Mouse (Mus musculus) liver, embryonic 16.5 days (tissue): ENCODE data around the gene Xxylt1. TPM values are rescaled to one million over a fixed set of nuclear protein-coding genes. Genes with fewer than 3 reads are reported as not detected.
A peak's percentile ranks its signal among the peaks of the same experiment; 100 is the strongest.

ENCODE experiments used
- ATAC-seq: fragments of 200-750 bp; cut with Nextera tagmentation; 2 replicates; pipeline ENCODE4 v1.8.0; 2017; ENCODE audit warnings: low read depth, mild to moderate bottlenecking, moderate number of reproducible peaks, moderate library complexity
- H3K27ac ChIP-seq: fragments of 300-500 bp; sonication (generic); 2 replicates; pipeline ENCODE4 v1.5.1; 2014; ENCODE audit warnings: mild to moderate bottlenecking, low read length
- H3K27me3 ChIP-seq: fragments of 300-500 bp; sonication (generic); 2 replicates; pipeline ENCODE4 v1.6.1; 2014; ENCODE audit warnings: low read depth, low read length, mixed read lengths; ENCODE audit not compliant: control insufficient read depth, insufficient read depth
- H3K36me3 ChIP-seq: fragments of 300-500 bp; sonication (generic); 2 replicates; pipeline ENCODE4 v1.6.1; 2014; ENCODE audit warnings: mild to moderate bottlenecking; ENCODE audit not compliant: control insufficient read depth, insufficient read depth
- H3K4me1 ChIP-seq: fragments of 300-500 bp; sonication (generic); 2 replicates; pipeline ENCODE4 v1.6.1; 2014; ENCODE audit warnings: low read depth, low read length, mixed read lengths; ENCODE audit not compliant: control insufficient read depth
- H3K4me2 ChIP-seq: fragments of 300-500 bp; sonication (generic); 2 replicates; pipeline ENCODE4 v1.6.1; 2014; ENCODE audit warnings: low read depth, low read length, mixed read lengths
- H3K4me3 ChIP-seq: fragments of 300-500 bp; sonication (generic); 2 replicates; pipeline ENCODE4 v1.5.1; 2014; ENCODE audit warnings: low read depth, mild to moderate bottlenecking, low read length
- H3K9ac ChIP-seq: fragments of 300-500 bp; sonication (generic); 2 replicates; pipeline ENCODE4 v1.6.1; 2014; ENCODE audit warnings: low read depth, low read length
- H3K9me3 ChIP-seq: fragments of 300-500 bp; sonication (generic); replicated peaks from 2 replicates; pipeline ENCODE4 v1.6.1; 2016; ENCODE audit warnings: low read length; ENCODE audit not compliant: control insufficient read depth
- WGBS: fragments of 180-500 bp; shearing (Covaris S2); extraction: QIAGEN DNeasy Blood & Tissue Kit; methylation state at CpG from one replicate; pipeline ENCODE4 v1.1.7; 2014; ENCODE audit not compliant: insufficient replicate concordance; 5-methylcytosine and 5-hydroxymethylcytosine counted together
- polyA plus RNA-seq: library from polyadenylated mRNA; unstranded; fragments of >200 nt; fragmentation: Nextera tagmentation; extraction: Ambion mirVana; gene quantifications from 2 replicates; pipeline ENCODE4 v1.2.1, GENCODE M21; 2015

Xxylt1 gene
- polyA plus RNA-seq, 1 experiment from 2014 or later: 1.2 TPM

- 50% methylated on average over 18 of the region's 18 CpGs for WGBS
- H3K27ac ChIP-seq: peak overlapping the region; percentile 89
- no peaks in the 10 kb centered on the region for H3K27me3 ChIP-seq
- peaks cover 38% of the 10 kb centered on the region for H3K4me1 ChIP-seq
- H3K4me3 ChIP-seq: no peak overlapping the region
- H3K9me3 ChIP-seq: no peaks in the 10 kb centered on the region
- peak; percentile 85 for ATAC-seq
- H3K4me2 ChIP-seq: peak overlapping the region; percentile 42
- peak overlapping the region; percentile 31; the same call in 1 of the 2 replicates for H3K9ac ChIP-seq
- no peaks in the 10 kb centered on the region for H3K36me3 ChIP-seq
These were observed 111.8 kb downstream of the Xxylt1 start for GRCm38 (mm10) chr16:30969266-30970064.

- H3K36me3 ChIP-seq: no peaks in the 10 kb centered on the region
- H3K27me3 ChIP-seq: no peaks in the 10 kb centered on the region
- H3K27ac ChIP-seq: peak overlapping the region; percentile 89
- WGBS: 43% methylated on average over 7 of the region's 7 CpGs
- H3K4me3 ChIP-seq: no peak overlapping the region
- no peaks in the 10 kb centered on the region for H3K9me3 ChIP-seq
- peaks cover 36% of the 10 kb centered on the region for H3K4me1 ChIP-seq
- H3K4me2 ChIP-seq: peak overlapping the region; percentile 31; the same call in 1 of the 2 replicates
- peak overlapping the region; percentile 31 for H3K9ac ChIP-seq
- no peak for ATAC-seq
These were observed 112.7 kb downstream of the Xxylt1 start for GRCm38 (mm10) chr16:30968402-30969151.

GRCm38 (mm10) chr16:30966684-30967083 is 114.5 kb downstream of the Xxylt1 start:
- H3K4me1 ChIP-seq: peaks cover 23% of the 10 kb centered on the region
- 52% methylated on average over 5 of the region's 5 CpGs for WGBS
- no peak for ATAC-seq
- H3K9ac ChIP-seq: no peak overlapping the region
- H3K4me2 ChIP-seq: no peak overlapping the region
- H3K27me3 ChIP-seq: no peaks in the 10 kb centered on the region
- no peak overlapping the region for H3K4me3 ChIP-seq
- no peak overlapping the region for H3K27ac ChIP-seq
- no peaks in the 10 kb centered on the region for H3K36me3 ChIP-seq
- no peaks in the 10 kb centered on the region for H3K9me3 ChIP-seq

- peak; percentile 35 for ATAC-seq
- Histone ChIP-seq H3K27me3 (no peaks in the 10 kb centered on the region), H3K27ac (peak overlapping the region; percentile 50), H3K9me3 (no peaks in the 10 kb centered on the region), H3K4me3 (no peak overlapping the region), H3K4me2 (no peak overlapping the region), H3K9ac (no peak overlapping the region), H3K4me1 (peaks cover 29% of the 10 kb centered on the region), H3K36me3 (no peaks in the 10 kb centered on the region)
- 59% methylated on average over 7 of the region's 7 CpGs for WGBS
These were observed 116.3 kb downstream of the Xxylt1 start for GRCm38 (mm10) chr16:30964891-30965290.

- Histone ChIP-seq H3K27me3 (no peaks in the 10 kb centered on the region), H3K36me3 (no peaks in the 10 kb centered on the region), H3K4me2 (no peak overlapping the region), H3K4me1 (peaks cover 29% of the 10 kb centered on the region), H3K4me3 (no peak overlapping the region), H3K9me3 (no peaks in the 10 kb centered on the region), H3K9ac (no peak overlapping the region), H3K27ac (no peak overlapping the region)
- 80% methylated on average over 6 of the region's 6 CpGs for WGBS
- ATAC-seq: no peak
These were observed 116.8 kb downstream of the Xxylt1 start for GRCm38 (mm10) chr16:30964411-30964810.

- Histone ChIP-seq H3K4me2 (no peak overlapping the region), H3K27ac (no peak overlapping the region), H3K4me3 (no peak overlapping the region), H3K36me3 (no peaks in the 10 kb centered on the region), H3K9me3 (no peaks in the 10 kb centered on the region), H3K9ac (no peak overlapping the region), H3K4me1 (peaks cover 14% of the 10 kb centered on the region), H3K27me3 (no peaks in the 10 kb centered on the region)
- 62% methylated on average over 8 of the region's 8 CpGs for WGBS
- no peak for ATAC-seq
These were observed 118.7 kb downstream of the Xxylt1 start for GRCm38 (mm10) chr16:30962515-30962914.

- no peak for ATAC-seq
- Histone ChIP-seq H3K4me3 (no peak overlapping the region), H3K9me3 (no peaks in the 10 kb centered on the region), H3K9ac (no peak overlapping the region), H3K27me3 (no peaks in the 10 kb centered on the region), H3K36me3 (no peaks in the 10 kb centered on the region), H3K4me2 (no peak overlapping the region), H3K4me1 (peaks cover 14% of the 10 kb centered on the region), H3K27ac (no peak overlapping the region)
- 83% methylated on average over 8 of the region's 8 CpGs for WGBS
These were observed 120.1 kb downstream of the Xxylt1 start for GRCm38 (mm10) chr16:30961176-30961575.

GRCm38 (mm10) chr16:30960266-30960665 is 121.0 kb downstream of the Xxylt1 start:
- no peak overlapping the region; the same call in 1 of the 2 replicates for H3K27ac ChIP-seq
- H3K9me3 ChIP-seq: no peaks in the 10 kb centered on the region
- peaks cover 14% of the 10 kb centered on the region for H3K4me1 ChIP-seq
- H3K4me3 ChIP-seq: no peak overlapping the region
- no peaks in the 10 kb centered on the region for H3K27me3 ChIP-seq
- ATAC-seq: no peak
- 76% methylated on average over 4 of the region's 4 CpGs for WGBS
- no peak overlapping the region for H3K4me2 ChIP-seq
- no peaks in the 10 kb centered on the region for H3K36me3 ChIP-seq
- H3K9ac ChIP-seq: no peak overlapping the region

- Histone ChIP-seq H3K36me3 (no peaks in the 10 kb centered on the region), H3K9me3 (no peaks in the 10 kb centered on the region), H3K4me3 (no peak overlapping the region), H3K27me3 (no peaks in the 10 kb centered on the region), H3K4me2 (no peak overlapping the region), H3K9ac (no peak overlapping the region), H3K4me1 (peaks cover 14% of the 10 kb centered on the region), H3K27ac (peak overlapping the region; percentile 58; the same call in 1 of the 2 replicates)
- 67% methylated on average over 12 of the region's 12 CpGs for WGBS
- ATAC-seq: peak; percentile 79
These were observed 121.5 kb downstream of the Xxylt1 start for GRCm38 (mm10) chr16:30959692-30960091.
